Mouse (Mus musculus) neural tube, embryonic 14.5 days (tissue): ENCODE measurements around the gene Tmem170. TPM values are rescaled to one million over a fixed set of nuclear protein-coding genes. Genes with fewer than 3 reads are reported as not detected.
A peak's percentile ranks its signal among the peaks of the same experiment; 100 is the strongest.

Experiments used
- ATAC-seq: fragments of 200-750 bp; cut with Nextera tagmentation; 2 replicates; pipeline ENCODE4 v1.8.0; 2017; ENCODE audit warnings: low read depth, mild to moderate bottlenecking, moderate TSS enrichment, moderate library complexity
- H3K27ac ChIP-seq: fragments of 300-500 bp; sonication (generic); 2 replicates; pipeline ENCODE4 v1.5.1; 2014; ENCODE audit warnings: low read depth, mild to moderate bottlenecking, control low read depth, low read length, moderate library complexity, mixed read lengths
- H3K27me3 ChIP-seq: fragments of 300-500 bp; sonication (generic); 2 replicates; pipeline ENCODE4 v1.6.1; 2014; ENCODE audit warnings: low read length; ENCODE audit not compliant: control insufficient read depth, insufficient read depth
- H3K36me3 ChIP-seq: fragments of 300-500 bp; sonication (generic); 2 replicates; pipeline ENCODE4 v1.6.1; 2014; ENCODE audit warnings: low read length, mixed read lengths; ENCODE audit not compliant: control insufficient read depth, insufficient read depth
- H3K4me1 ChIP-seq: fragments of 300-500 bp; sonication (generic); 2 replicates; pipeline ENCODE4 v1.6.1; 2014; ENCODE audit warnings: low read length; ENCODE audit not compliant: control insufficient read depth, insufficient read depth
- H3K4me2 ChIP-seq: fragments of 300-500 bp; sonication (generic); 2 replicates; pipeline ENCODE4 v1.6.1; 2014; ENCODE audit warnings: mild to moderate bottlenecking, low read depth, low read length, control low read depth
- H3K4me3 ChIP-seq: fragments of 300-500 bp; sonication (generic); 2 replicates; pipeline ENCODE4 v1.5.1; 2014; ENCODE audit warnings: low read depth, low read length, control low read depth, mixed read lengths
- H3K9ac ChIP-seq: fragments of 300-500 bp; sonication (generic); replicated peaks from 2 replicates; pipeline ENCODE4 v1.6.1; 2014; ENCODE audit warnings: low read depth, mild to moderate bottlenecking, control low read depth, low read length, mixed read lengths
- H3K9me3 ChIP-seq: fragments of 300-500 bp; sonication (generic); 2 replicates; pipeline ENCODE4 v1.6.1; 2016; ENCODE audit warnings: low read length; ENCODE audit not compliant: control insufficient read depth
- WGBS: fragments of 180-500 bp; shearing (Covaris S2); extraction: QIAGEN DNeasy Blood & Tissue Kit; methylation state at CpG from one replicate; pipeline ENCODE4 v1.1.7; 2014; 5-methylcytosine and 5-hydroxymethylcytosine counted together
- polyA plus RNA-seq: library from polyadenylated mRNA; unstranded; fragments of >200 nt; fragmentation: Nextera tagmentation; extraction: Ambion mirVana; gene quantifications from 2 replicates; pipeline ENCODE4 v1.2.1, GENCODE M21; 2014

Gene Tmem170
- polyA plus RNA-seq, 1 experiment from 2014 or later, result 3.8 TPM

DNA sequence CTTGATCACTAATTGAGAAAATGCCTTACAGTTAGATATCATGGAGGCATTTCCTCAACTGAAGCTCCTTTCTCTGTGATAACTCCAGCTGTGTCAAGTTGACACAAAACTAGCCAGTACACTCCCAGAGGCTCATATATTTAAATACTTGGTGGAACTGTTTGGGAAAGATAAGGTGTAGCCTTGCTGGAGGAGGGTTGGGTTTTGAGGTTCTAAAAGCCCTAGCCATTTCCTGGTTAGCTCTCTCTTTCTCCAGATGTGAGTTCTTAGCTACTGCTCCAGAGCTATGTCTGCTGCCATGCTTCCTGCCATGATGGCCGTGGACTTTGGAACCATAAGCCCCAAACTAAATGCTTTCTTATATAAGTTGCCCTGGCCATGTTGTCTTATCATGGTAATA, 10.9 kb upstream of the Tmem170 start:
- H3K4me2 ChIP-seq, result no peak overlapping the region
- no peak overlapping the region for H3K4me3 ChIP-seq
- H3K9me3 ChIP-seq, result no peaks in the 10 kb centered on the region
- no peak overlapping the region for H3K9ac ChIP-seq
- 84% methylated on average over 1 of the region's 1 CpGs for WGBS
- no peak for ATAC-seq
- H3K27me3 ChIP-seq, result peaks cover 26% of the 10 kb centered on the region
- H3K4me1 ChIP-seq, result no peaks in the 10 kb centered on the region
- H3K27ac ChIP-seq, result no peak overlapping the region
- H3K36me3 ChIP-seq, result no peaks in the 10 kb centered on the region

GRCm38 (mm10) chr8:111883615-111884014, 7.1 kb upstream of the Tmem170 start:
- ATAC-seq, result no peak
- H3K4me2 ChIP-seq, result no peak overlapping the region
- peaks cover 3% of the 10 kb centered on the region for H3K27me3 ChIP-seq
- H3K4me3 ChIP-seq, result no peak overlapping the region
- no peaks in the 10 kb centered on the region for H3K4me1 ChIP-seq
- 87% methylated on average over 4 of the region's 4 CpGs for WGBS
- no peaks in the 10 kb centered on the region for H3K36me3 ChIP-seq
- no peak overlapping the region for H3K9ac ChIP-seq
- H3K9me3 ChIP-seq, result no peaks in the 10 kb centered on the region
- H3K27ac ChIP-seq, result no peak overlapping the region

DNA sequence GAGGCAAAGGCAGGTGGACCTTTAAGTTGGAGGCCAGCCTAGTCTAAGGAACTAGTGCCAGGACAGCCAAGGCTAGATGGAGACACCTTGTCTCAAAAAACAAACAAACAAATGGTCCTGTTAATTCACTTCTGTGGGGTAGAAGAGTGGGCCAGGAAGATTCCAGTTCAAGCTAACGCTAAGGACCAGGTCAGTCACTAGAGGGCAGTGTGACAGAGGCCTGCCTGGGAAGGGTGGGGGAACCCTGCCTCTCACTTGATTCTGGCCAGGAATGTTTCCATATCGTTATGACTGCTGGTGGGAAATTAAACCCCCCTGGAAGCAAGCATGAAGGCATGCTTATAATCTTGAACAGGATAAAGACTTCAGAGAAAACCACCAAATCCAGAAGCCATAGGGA, 5.0 kb upstream of the Tmem170 start:
- Histone ChIP-seq H3K27ac (no peak overlapping the region), H3K4me3 (no peak overlapping the region), H3K4me1 (no peaks in the 10 kb centered on the region), H3K9me3 (no peaks in the 10 kb centered on the region), H3K27me3 (no peaks in the 10 kb centered on the region; the same call in 1 of the 2 replicates), H3K36me3 (no peaks in the 10 kb centered on the region), H3K4me2 (no peak overlapping the region), H3K9ac (no peak overlapping the region)
- 4% methylated on average over 2 of the region's 2 CpGs for WGBS
- no peak for ATAC-seq

GRCm38 (mm10) chr8:111877711-111878110, 1.2 kb upstream of the Tmem170 start:
- Histone ChIP-seq H3K36me3 (no peaks in the 10 kb centered on the region), H3K9ac (no peak overlapping the region), H3K4me3 (no peak overlapping the region), H3K27ac (no peak overlapping the region), H3K27me3 (no peaks in the 10 kb centered on the region), H3K4me1 (peaks cover 5% of the 10 kb centered on the region; the same call in 1 of the 2 replicates), H3K9me3 (no peaks in the 10 kb centered on the region), H3K4me2 (no peak overlapping the region)
- ATAC-seq, result no peak
- WGBS, result 68% methylated on average over 9 of the region's 9 CpGs

DNA sequence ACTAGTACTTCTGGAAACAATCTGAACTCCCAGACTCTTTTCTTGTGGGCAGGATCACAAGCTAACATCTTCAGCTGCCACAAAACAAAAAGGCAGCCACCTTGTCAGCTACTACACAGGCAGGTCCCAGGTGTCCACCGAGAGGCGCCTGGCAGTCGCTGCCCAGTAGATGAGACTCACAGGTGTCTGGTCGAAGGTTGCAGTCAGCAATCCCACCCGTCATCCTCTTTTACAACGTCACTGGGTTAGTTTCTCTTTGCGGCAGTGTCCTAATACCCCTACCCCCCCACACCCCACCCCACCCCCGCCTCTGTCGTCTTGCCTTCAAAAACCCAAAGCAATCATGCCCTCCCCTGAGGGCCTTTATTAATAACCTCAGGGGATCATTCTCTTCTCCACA, 792 bp downstream of the Tmem170 start:
- Histone ChIP-seq H3K4me1 (peaks cover 5% of the 10 kb centered on the region; the same call in 1 of the 2 replicates), H3K9me3 (no peaks in the 10 kb centered on the region), H3K27me3 (no peaks in the 10 kb centered on the region), H3K4me2 (peak overlapping the region; percentile 78), H3K36me3 (no peaks in the 10 kb centered on the region), H3K27ac (no peak overlapping the region), H3K9ac (peak overlapping the region; percentile 68; the same call in 1 of the 2 replicates), H3K4me3 (peak overlapping the region; percentile 74)
- ATAC-seq, result no peak
- WGBS, result 24% methylated on average over 9 of the region's 9 CpGs

DNA sequence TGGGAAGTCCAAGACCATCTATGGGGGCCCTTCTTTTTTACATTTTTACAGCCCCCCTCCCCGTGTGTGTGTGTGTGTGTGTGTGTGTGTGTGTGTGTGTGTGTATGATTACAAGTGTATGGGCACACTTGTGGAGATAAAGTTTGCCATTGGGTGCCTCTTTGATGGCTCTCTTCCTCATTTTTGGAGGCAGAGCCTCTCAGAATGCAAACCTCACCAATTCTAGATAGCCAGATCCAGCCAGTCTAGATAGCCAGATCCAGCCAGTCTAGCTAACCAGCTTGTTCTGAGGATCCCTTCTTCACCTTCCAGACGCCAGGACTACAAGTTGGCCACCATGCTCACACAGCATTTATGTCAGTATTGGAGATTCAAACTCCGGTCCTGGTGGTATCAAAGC, 5.3 kb downstream of the Tmem170 start:
- no peak overlapping the region for H3K27ac ChIP-seq
- no peak for ATAC-seq
- H3K36me3 ChIP-seq, result no peaks in the 10 kb centered on the region
- no peak overlapping the region for H3K4me3 ChIP-seq
- no peak overlapping the region for H3K4me2 ChIP-seq
- no peaks in the 10 kb centered on the region for H3K27me3 ChIP-seq
- 96% methylated on average over 3 of the region's 3 CpGs for WGBS
- H3K4me1 ChIP-seq, result peaks cover 5% of the 10 kb centered on the region; the same call in 1 of the 2 replicates
- no peaks in the 10 kb centered on the region for H3K9me3 ChIP-seq
- no peak overlapping the region for H3K9ac ChIP-seq

DNA sequence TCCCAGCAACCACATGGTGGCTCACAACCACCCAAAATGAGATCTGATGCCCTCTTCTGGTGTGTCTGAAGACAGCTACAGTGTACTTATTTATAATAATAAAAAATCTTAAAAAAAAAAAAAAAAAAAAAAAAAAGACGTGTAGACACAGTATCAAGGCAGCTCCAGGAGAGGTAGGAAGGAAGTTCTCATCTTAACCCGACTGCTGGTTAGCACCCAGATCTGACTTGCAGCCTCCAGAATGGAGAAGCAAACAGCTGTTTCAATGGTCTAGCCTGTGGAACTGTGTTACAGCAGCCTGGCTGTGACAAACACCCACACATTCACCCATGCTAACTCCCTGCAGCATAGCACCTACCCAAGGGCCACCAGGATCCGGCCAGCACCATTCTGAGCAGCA, 6.2 kb downstream of the Tmem170 start:
- no peak overlapping the region for H3K9ac ChIP-seq
- ATAC-seq, result no peak

DNA sequence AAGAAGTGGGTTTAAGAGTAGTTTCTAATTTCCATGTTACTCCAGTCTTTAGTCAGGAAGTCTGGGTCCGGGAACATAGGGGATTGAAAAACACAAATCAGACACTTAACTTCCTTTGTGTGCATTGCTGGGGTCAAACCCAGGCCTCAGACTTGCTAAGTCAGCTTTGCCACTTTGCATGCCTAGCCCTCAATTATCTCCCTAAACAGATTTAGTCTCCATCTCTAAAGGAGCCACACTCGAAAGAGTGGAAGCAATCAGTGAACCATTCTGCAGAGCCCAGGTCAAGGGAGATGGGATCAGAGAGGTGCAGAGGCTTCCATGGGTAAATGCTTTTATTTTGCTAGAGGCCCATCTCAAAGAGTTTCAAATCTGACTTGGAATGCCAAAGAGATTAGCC, 7.9 kb downstream of the Tmem170 start:
- Histone ChIP-seq H3K36me3 (no peaks in the 10 kb centered on the region), H3K4me2 (no peak overlapping the region), H3K27ac (no peak overlapping the region), H3K4me3 (no peak overlapping the region), H3K4me1 (no peaks in the 10 kb centered on the region), H3K9ac (no peak overlapping the region), H3K9me3 (no peaks in the 10 kb centered on the region), H3K27me3 (no peaks in the 10 kb centered on the region)
- no peak for ATAC-seq
- WGBS, result 52% methylated on average over 2 of the region's 2 CpGs

More for the DNA sequence above, 6.2 kb downstream of the Tmem170 start:
- 93% methylated on average over 3 of the region's 3 CpGs for WGBS
- no peak overlapping the region for H3K4me3 ChIP-seq
- H3K27ac ChIP-seq, result no peak overlapping the region
- no peaks in the 10 kb centered on the region for H3K27me3 ChIP-seq
- H3K36me3 ChIP-seq, result no peaks in the 10 kb centered on the region
- no peaks in the 10 kb centered on the region for H3K9me3 ChIP-seq
- H3K4me1 ChIP-seq, result no peaks in the 10 kb centered on the region; the same call in 1 of the 2 replicates
- H3K4me2 ChIP-seq, result no peak overlapping the region

DNA sequence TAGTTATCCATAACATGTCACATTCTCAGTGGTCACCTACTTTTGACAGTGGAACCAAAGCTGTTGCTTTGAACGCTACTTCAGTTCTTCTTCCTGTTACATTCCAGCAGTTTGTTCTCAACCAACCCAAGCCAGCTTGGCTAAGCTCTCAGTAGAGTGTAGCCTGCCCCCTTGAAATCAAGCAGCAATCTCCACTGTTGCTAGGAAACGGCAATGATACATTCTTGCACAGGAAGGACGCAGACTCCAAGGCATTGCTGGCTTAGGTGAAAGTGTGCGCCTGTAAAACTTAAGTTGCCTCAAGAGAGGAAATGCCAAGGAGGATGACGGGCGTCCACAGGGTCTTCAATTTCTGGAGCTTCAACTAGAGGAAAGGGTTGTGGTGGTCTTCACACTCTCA, 10.7 kb downstream of the Tmem170 start:
- H3K4me1 ChIP-seq, result no peaks in the 10 kb centered on the region
- H3K27ac ChIP-seq, result no peak overlapping the region
- 91% methylated on average over 6 of the region's 6 CpGs for WGBS
- no peaks in the 10 kb centered on the region for H3K27me3 ChIP-seq
- no peaks in the 10 kb centered on the region for H3K9me3 ChIP-seq
- no peaks in the 10 kb centered on the region for H3K36me3 ChIP-seq
- no peak for ATAC-seq
- no peak overlapping the region for H3K4me2 ChIP-seq
- no peak overlapping the region for H3K4me3 ChIP-seq
- no peak overlapping the region for H3K9ac ChIP-seq
